Mouse (Mus musculus): ENCODE results near the gene 4930556J24Rik. TPM values are rescaled to one million over a fixed set of nuclear protein-coding genes. Genes with fewer than 3 reads are reported as not detected.

Gene 4930556J24Rik
- not detected for polyA plus RNA-seq (2015; fragmentation: Illumina TruSeq; extraction: RNeasy Lipid Tissue Mini Kit (QIAGEN cat#74804); ENCODE audit: insufficient read depth, low read depth, low replicate concordance)

DNA sequence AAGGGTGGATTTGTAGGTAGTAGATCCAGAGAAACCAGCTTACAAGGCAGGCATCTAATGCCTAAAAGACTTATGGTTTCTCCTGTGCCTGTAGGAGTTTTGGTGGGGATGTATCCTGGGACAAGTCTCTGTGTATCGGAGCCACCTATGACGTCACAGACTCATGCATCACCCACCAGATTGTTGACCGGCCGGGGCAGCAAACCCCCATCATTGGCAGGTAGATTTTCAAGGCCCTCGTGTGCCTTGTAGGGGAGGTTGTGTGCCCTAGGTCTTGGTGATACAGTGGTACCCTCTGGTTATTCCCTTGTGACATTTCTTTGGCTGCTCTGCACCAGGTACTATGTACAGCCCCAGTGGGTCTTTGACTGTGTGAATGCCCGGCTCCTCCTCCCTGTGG, at the start of gene 4930556J24Rik:
TSS of gene 4930556J24Rik (minus strand) at position 101 of the 400 bp plus-strand sequence.

DNA sequence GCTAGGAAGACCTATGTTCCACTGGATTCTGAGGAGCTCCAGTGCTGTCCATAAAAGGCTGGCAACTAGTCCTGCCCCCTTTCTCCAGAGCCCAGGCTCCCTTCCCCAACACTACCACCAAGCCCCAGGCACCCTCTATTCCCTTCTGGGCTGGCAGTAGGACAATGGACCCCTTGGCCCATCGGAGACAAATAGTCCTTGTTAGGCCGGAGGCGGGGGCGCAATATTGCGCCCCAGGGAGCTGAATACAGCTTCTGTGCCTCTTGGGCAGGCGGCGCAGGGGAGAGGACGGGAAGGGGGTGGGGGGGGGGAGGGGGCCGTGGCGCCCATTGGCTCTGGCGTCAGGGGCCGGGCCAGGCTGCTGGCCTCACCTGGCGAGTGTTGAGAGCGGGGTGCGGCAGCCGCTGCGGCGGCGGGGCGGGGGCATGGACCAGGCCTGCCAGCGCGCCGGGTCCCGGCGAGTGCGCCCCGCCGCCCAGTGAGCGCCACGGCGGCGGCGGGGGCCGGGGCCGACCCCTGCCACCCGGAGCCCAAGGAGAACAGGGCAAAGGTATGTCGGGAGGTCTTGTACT, 6.8 kb upstream of the 4930556J24Rik start, which contains the start of gene Gal3st1:
TSS of gene Gal3st1 (plus strand) at position 346 of the 572 bp plus-strand sequence.

DNA sequence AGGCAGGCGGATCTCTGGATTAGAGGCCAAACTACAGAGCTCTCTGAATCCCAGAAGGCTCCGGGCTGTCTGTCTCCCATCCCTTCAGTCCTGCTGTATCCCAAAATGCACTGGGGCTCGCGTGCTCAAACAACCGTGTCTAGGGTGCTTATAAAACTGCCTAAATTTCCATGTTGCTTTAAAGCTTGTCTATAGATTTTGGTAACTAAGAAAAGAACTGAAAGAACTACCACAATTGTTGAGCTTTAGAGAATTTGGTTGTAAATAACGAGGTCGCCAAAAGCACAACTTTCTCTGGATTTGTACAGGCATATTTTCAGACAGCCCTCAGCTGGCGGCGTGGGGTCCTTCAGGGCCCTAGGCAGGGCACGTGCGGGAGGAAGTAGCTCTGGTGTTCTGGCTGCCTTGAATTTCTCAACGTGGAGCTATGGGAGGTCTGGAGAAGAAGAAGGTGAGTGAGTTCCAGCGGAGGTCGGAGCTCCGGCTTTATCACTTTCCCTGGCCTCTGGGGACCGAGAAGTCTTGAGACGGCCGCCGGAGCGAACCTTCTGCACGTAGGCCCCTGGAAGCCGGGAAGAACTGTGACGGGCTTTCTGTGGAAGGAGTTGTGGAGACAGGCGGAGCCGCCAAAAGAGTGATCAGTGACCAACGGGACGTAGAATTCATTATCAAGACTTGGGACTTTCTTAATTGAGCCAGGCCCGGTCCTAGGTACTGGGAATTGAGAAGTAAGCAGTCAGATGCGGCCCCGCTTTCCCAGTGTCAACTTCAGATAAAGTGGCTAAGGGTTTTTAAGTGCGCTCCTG, 12.8 kb downstream of the 4930556J24Rik start, which contains the start of gene Pes1:
TSS of gene Pes1 (plus strand) at position 366 of the 806 bp plus-strand sequence.

DNA sequence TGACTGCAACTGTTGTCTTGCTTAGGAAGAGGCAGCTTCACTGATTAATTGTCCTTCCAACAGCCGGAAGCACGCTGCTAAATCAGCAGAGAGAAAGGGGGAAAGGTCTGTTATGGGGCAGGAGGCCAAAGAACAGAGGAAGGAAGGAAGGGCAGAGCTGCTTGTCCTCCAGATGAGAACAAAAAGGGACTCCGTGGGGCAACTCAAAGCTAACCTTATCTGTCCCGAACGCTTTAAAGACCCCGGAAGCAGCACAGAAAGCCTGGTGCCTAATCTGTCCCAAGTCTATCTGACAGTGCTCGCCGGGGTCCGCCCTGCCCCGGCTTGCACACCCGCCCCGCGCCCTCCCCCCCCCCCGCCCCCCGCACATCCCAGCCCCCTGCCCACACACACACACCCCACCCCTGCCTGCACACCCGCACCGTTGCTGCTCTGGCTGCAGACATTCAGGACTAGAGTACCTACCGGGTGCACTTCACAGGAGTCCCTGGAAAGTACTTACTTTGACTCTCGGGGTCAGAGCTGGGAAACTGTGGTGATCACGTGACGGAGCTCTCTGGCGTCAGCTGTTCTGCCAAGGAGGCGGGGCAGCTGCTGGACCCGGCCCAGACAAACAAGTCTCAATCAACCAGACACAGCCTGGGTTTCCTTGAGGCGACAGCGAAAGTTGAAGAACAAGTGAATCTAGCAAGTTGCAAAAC, 44.9 kb downstream of the 4930556J24Rik start, which contains the start of gene Tcn2:
TSS of gene Tcn2 (minus strand) at position 649 of the 701 bp plus-strand sequence.

DNA sequence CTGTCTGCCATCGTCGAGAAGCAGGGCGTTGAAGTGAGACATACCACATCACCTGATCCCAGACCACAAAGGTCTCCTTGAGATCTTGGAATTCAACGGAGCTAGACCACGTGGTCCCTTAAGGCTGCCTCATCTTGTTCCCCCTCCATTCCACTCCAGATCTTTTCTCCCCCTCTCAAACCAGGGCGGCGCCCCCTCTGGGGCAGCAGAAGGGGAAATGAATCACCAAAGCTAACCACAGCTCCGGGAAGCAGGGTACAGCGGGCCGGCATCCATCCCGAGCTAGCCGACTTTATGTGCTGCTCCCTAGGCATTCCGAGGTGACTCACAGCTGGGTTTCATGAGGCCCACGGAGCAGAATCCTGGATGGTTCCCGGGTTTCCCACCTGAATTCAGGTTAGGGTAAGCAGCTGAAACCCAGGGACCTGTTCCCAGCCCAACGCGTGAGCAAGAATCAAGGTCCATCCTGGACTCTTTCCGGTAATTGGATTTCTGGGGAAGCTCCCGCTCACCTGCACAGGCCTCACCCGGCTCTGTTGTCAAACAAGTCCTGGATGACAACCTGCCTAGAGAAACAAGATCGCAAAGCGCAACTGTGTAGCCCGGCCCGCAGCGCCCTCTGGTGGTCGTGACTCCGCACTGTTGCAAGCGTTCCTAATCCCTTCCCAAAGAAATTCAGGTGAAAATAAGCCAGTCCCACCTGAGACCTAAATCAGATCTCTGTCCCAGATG, 62.3 kb downstream of the 4930556J24Rik start, which contains the start of gene Slc35e4:
TSS of gene Slc35e4 (minus strand) at position 556 of the 732 bp plus-strand sequence.

DNA sequence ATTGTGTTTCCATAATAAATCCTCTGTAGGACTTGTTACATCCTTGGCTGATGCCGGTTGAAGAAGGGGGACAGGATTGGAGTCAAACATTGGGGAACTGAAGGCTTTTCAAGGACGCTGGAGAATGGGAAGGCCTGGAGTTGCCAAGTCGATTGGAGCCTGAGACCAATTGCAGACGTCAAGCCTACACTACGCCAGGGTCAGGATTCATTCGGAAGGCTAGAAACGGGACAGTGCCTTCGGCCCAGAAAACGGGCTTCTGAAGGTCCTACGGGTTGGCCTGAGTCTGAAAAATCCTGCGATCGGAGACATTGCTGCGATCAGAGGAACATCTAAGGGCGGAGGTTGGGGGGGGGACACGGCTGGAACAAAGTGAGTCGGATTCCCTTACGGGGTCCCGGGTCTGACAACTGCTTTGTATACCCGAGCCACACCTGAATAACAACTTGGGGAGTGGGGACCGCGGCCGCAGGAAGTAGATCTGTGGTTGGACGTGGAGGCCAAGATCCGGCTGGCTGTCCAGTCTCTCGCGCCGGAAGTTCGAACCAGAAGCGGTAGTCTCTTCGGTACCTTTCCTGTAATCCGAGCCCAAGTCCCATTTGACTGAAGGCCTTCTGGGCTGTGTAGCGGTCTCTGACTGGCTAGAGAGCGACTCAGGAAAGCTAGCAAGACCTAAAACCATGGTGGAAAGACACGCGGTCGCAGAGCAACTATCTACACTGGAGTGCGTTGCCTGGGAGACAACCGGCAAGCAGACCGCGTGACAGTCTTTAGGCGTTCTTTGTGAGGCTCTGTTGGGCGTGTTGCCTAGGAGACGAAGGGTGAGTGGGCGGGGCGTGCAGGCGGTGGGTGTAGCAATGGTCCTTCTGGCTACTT, 81.9 kb downstream of the 4930556J24Rik start, which contains the start of the genes 4921536K21Rik and Dusp18:
TSS of gene 4921536K21Rik (minus strand) at position 693 of the 876 bp plus-strand sequence.
TSS of gene Dusp18 (plus strand) at position 835 of the 876 bp plus-strand sequence.

Other genes with a start within 250 kb of the 4930556J24Rik start
- gene Osbp2, start 112.9 kb downstream of the 4930556J24Rik start, polyA plus RNA-seq (2015; fragmentation: Illumina TruSeq; extraction: RNeasy Lipid Tissue Mini Kit (QIAGEN cat#74804); ENCODE audit: insufficient read depth, low read depth, low replicate concordance) = 0.78 TPM
- not detected for gene 4921536K21Rik, start 81.7 kb downstream of the 4930556J24Rik start, polyA plus RNA-seq (2015; fragmentation: Illumina TruSeq; extraction: RNeasy Lipid Tissue Mini Kit (QIAGEN cat#74804); ENCODE audit: insufficient read depth, low read depth, low replicate concordance)
- gene Dusp18, start 81.5 kb downstream of the 4930556J24Rik start, polyA plus RNA-seq (2015; fragmentation: Illumina TruSeq; extraction: RNeasy Lipid Tissue Mini Kit (QIAGEN cat#74804); ENCODE audit: insufficient read depth, low read depth, low replicate concordance) = 1.1 TPM
- 1.6 TPM for gene Slc35e4, start 62.1 kb downstream of the 4930556J24Rik start, polyA plus RNA-seq (2015; fragmentation: Illumina TruSeq; extraction: RNeasy Lipid Tissue Mini Kit (QIAGEN cat#74804); ENCODE audit: insufficient read depth, low read depth, low replicate concordance)
- gene Tcn2, start 44.6 kb downstream of the 4930556J24Rik start, polyA plus RNA-seq (2015; fragmentation: Illumina TruSeq; extraction: RNeasy Lipid Tissue Mini Kit (QIAGEN cat#74804); ENCODE audit: insufficient read depth, low read depth, low replicate concordance) = 27.4 TPM
- gene Pes1, start 12.8 kb downstream of the 4930556J24Rik start, polyA plus RNA-seq (2015; fragmentation: Illumina TruSeq; extraction: RNeasy Lipid Tissue Mini Kit (QIAGEN cat#74804); ENCODE audit: insufficient read depth, low read depth, low replicate concordance) = 8.3 TPM
- gene Gal3st1, start 6.9 kb upstream of the 4930556J24Rik start, polyA plus RNA-seq (2015; fragmentation: Illumina TruSeq; extraction: RNeasy Lipid Tissue Mini Kit (QIAGEN cat#74804); ENCODE audit: insufficient read depth, low read depth, low replicate concordance) = 2.3 TPM
- gene Sec14l4, start 54.7 kb upstream of the 4930556J24Rik start, polyA plus RNA-seq (2015; fragmentation: Illumina TruSeq; extraction: RNeasy Lipid Tissue Mini Kit (QIAGEN cat#74804); ENCODE audit: insufficient read depth, low read depth, low replicate concordance) = 2.7 TPM
- not detected for gene Sec14l3, start 88.1 kb upstream of the 4930556J24Rik start, polyA plus RNA-seq (2015; fragmentation: Illumina TruSeq; extraction: RNeasy Lipid Tissue Mini Kit (QIAGEN cat#74804); ENCODE audit: insufficient read depth, low read depth, low replicate concordance)
- gene Mtfp1, start 118.7 kb upstream of the 4930556J24Rik start, polyA plus RNA-seq (2015; fragmentation: Illumina TruSeq; extraction: RNeasy Lipid Tissue Mini Kit (QIAGEN cat#74804); ENCODE audit: insufficient read depth, low read depth, low replicate concordance) = 2.8 TPM
- gene Sec14l2, start 146.6 kb upstream of the 4930556J24Rik start, polyA plus RNA-seq (2015; fragmentation: Illumina TruSeq; extraction: RNeasy Lipid Tissue Mini Kit (QIAGEN cat#74804); ENCODE audit: insufficient read depth, low read depth, low replicate concordance) = 0.92 TPM
- 11.9 TPM for gene Rnf215, start 158.4 kb upstream of the 4930556J24Rik start, polyA plus RNA-seq (2015; fragmentation: Illumina TruSeq; extraction: RNeasy Lipid Tissue Mini Kit (QIAGEN cat#74804); ENCODE audit: insufficient read depth, low read depth, low replicate concordance)
- gene Ccdc157, start 183.5 kb upstream of the 4930556J24Rik start, polyA plus RNA-seq (2015; fragmentation: Illumina TruSeq; extraction: RNeasy Lipid Tissue Mini Kit (QIAGEN cat#74804); ENCODE audit: insufficient read depth, low read depth, low replicate concordance) = 5.4 TPM
- gene Sf3a1, start 183.6 kb upstream of the 4930556J24Rik start, polyA plus RNA-seq (2015; fragmentation: Illumina TruSeq; extraction: RNeasy Lipid Tissue Mini Kit (QIAGEN cat#74804); ENCODE audit: insufficient read depth, low read depth, low replicate concordance) = 7.4 TPM
- gene Tbc1d10a, start 210.0 kb upstream of the 4930556J24Rik start, polyA plus RNA-seq (2015; fragmentation: Illumina TruSeq; extraction: RNeasy Lipid Tissue Mini Kit (QIAGEN cat#74804); ENCODE audit: insufficient read depth, low read depth, low replicate concordance) = 12.5 TPM
- 1.9 TPM for gene Castor1, start 241.4 kb upstream of the 4930556J24Rik start, polyA plus RNA-seq (2015; fragmentation: Illumina TruSeq; extraction: RNeasy Lipid Tissue Mini Kit (QIAGEN cat#74804); ENCODE audit: insufficient read depth, low read depth, low replicate concordance)